Mouse (Mus musculus): ENCODE measurements around the gene Unc5a.

DNA sequence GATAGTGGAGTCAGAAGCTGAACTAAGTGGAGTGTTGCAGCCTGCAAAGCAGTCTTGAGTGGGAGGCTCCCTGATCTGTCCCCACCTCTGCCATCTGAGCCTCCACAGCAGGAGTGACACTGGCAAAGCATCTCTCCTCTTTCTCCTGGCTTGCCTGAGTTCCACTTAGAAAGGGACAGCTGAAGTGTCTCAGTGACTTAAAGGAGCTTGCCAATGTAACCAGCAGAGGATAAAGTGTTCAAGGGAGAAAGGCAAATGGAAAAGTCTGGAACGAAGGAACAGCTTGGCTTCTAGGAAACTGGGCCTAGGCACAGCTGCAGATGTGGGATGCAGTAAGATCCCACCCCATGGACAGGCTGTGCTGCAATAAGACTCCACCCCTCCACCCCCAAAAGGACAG is 2.8 kb upstream of the Unc5a start:
- TF ChIP-seq POLR2A (IDR thresholded peaks at IDR 0.05; ENCODE audit: extremely low read depth, insufficient read depth, low read length) (no peak), CTCF (IDR thresholded peaks at IDR 0.05; ENCODE audit: low read depth, low read length) (no peak)
